Mouse (Mus musculus) adrenal gland, postnatal 4 days (tissue): ENCODE measurements around the gene Trim47. TPM values are rescaled to one million over a fixed set of nuclear protein-coding genes. Genes with fewer than 3 reads are reported as not detected.
A peak's percentile ranks its signal among the peaks of the same experiment; 100 is the strongest.
"Not testable (repeated sequence)": the region's sequence is repeated elsewhere in the genome, so short reads cannot be mapped to it uniquely, and the experiment has no call there.

ENCODE experiments used
- DNase-seq, 2 experiments: peaks; one replicate each; pipeline ENCODE4 v3.0.0; 2021 to 2022; ENCODE audit warnings: low spot score in 2 of 2, mixed read lengths in 2 of 2
- total RNA-seq, 2 experiments: library from RNA; stranded (reverse); gene quantifications; 2 replicates each; pipeline ENCODE4 v1.2.3; 2021

Trim47 gene
- total RNA-seq, 2 experiments from 2014 or later: 21.3 to 23.9 TPM

GRCm38 (mm10) chr11:116108464-116109137 lies 18.4 kb downstream of the Trim47 start:
- no peak for DNase-seq

- no peak for DNase-seq
Measured at GRCm38 (mm10) chr11:116107777-116108285, 19.2 kb downstream of the Trim47 start.

- no peak for DNase-seq
Measured at GRCm38 (mm10) chr11:116106963-116107776, 19.8 kb downstream of the Trim47 start.

GRCm38 (mm10) chr11:116106154-116106962 lies 20.7 kb downstream of the Trim47 start:
- DNase-seq: no peak

- DNase-seq: no peak
Measured at GRCm38 (mm10) chr11:116105065-116105464, 21.9 kb downstream of the Trim47 start.

GRCm38 (mm10) chr11:116104006-116104646 lies 22.9 kb downstream of the Trim47 start:
- DNase-seq: peak in 1 of 2 experiments; percentile 56

GRCm38 (mm10) chr11:116103572-116103971 lies 23.4 kb downstream of the Trim47 start:
- DNase-seq: no peak

GRCm38 (mm10) chr11:116102472-116102871 lies 24.5 kb downstream of the Trim47 start:
- no peak for DNase-seq

- no peak for DNase-seq
Measured at GRCm38 (mm10) chr11:116101931-116102381, 25.1 kb downstream of the Trim47 start.

- DNase-seq: no peak
Measured at GRCm38 (mm10) chr11:116100839-116101238, 26.2 kb downstream of the Trim47 start.

- no peak for DNase-seq
Measured at GRCm38 (mm10) chr11:116100385-116100784, 26.6 kb downstream of the Trim47 start.

- no peak for DNase-seq
Measured at GRCm38 (mm10) chr11:116099462-116099861, 27.5 kb downstream of the Trim47 start.

- DNase-seq: no peak
Measured at GRCm38 (mm10) chr11:116098711-116099460, 28.1 kb downstream of the Trim47 start.

GRCm38 (mm10) chr11:116096213-116097108 lies 30.5 kb downstream of the Trim47 start:
- no peak for DNase-seq

- DNase-seq: no peak
Measured at GRCm38 (mm10) chr11:116095573-116095972, 31.4 kb downstream of the Trim47 start.

GRCm38 (mm10) chr11:116093771-116094565 lies 33.0 kb downstream of the Trim47 start:
- DNase-seq: no peak

- not testable (repeated sequence) for DNase-seq
Measured at GRCm38 (mm10) chr11:116092959-116093358, 34.1 kb downstream of the Trim47 start.

GRCm38 (mm10) chr11:116091591-116091990 lies 35.4 kb downstream of the Trim47 start:
- DNase-seq: no peak
